Mouse (Mus musculus): ENCODE data around the gene Acaa1b.

Acaa1b gene

GRCm38 (mm10) chr9:119156278-119157201 is at the start of gene Acaa1b:
Gene Acaa1b (minus strand): TSS chr9:119157093.
- DNase-seq (ENCODE audit: low spot score in 2 of 2) = peak; percentile 85 to 88

DNA sequence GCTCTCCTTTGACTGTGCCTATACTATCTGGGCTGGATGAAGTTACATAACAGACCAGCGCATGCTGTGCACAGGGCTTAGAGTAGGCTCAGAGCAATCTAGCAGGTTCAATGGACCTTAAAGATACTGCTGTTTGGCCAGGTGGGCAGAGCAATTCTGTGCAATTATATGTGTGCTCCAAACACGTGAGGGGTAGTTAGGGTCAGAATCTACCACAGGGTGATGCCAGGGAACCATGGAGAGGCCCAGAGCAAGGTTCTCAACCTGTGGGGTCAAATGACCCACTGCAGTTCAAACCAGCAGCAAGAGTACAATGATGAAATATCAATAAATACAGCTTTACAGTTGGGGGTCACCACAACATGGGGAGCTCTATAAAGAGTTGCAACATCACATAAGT is 49.8 kb upstream of the Acaa1b start:
- no peak for DNase-seq (ENCODE audit: low spot score in 2 of 2)

DNA sequence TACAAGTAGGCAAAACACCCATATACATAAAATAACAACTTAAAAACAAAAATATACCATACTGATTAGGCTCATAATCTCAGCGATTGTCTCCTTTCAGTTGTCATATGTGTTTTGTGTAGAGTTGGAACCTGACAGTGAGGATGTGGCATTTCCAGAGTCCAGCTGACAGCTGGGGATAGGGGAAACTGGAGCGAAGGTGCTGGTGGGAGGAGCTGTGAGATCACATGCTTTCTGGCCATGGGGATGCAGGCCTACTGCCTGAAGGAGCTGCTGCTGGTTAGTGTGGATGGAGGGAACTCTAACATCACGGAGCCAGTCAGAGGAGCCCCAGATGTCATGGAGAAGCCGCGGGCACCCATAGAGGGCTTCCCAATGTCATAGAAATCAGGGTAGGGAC is 48.9 kb upstream of the Acaa1b start:
- DNase-seq (ENCODE audit: low spot score in 2 of 2) = no peak

GRCm38 (mm10) chr9:119203617-119204016 is 46.7 kb upstream of the Acaa1b start:
- DNase-seq (ENCODE audit: low spot score in 2 of 2) = no peak

- no peak for DNase-seq (ENCODE audit: low spot score in 2 of 2)
Observed at GRCm38 (mm10) chr9:119201653-119202052, 44.8 kb upstream of the Acaa1b start.

- DNase-seq (ENCODE audit: low spot score in 2 of 2) = no peak
Observed at GRCm38 (mm10) chr9:119199151-119199861, 42.4 kb upstream of the Acaa1b start.

GRCm38 (mm10) chr9:119192202-119192990 is 35.5 kb upstream of the Acaa1b start:
- peak; percentile 75 to 80 for DNase-seq (ENCODE audit: low spot score in 2 of 2)

GRCm38 (mm10) chr9:119181241-119181728 is 24.4 kb upstream of the Acaa1b start:
- DNase-seq (ENCODE audit: low spot score in 2 of 2) = peak in 1 of 2 experiments; percentile 26

DNA sequence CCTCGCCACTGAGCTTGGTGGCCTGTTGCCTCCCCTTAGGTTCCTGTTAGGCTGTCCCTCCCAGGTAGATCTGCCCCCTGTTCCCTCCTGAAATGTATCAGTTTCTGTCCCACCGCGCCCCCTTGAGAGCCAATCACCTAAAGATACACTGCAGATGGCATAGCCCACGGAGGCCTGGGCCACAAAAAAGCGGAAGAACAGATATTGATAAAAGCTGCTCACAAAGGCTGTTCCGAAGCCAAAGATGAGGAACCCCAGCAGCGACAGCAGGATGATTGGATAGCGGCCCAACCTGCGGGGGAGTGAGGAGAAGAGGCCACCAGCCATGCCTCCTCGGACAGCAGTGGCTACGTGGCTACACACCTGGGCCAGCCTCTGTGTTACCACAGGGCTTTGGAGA is 22.4 kb upstream of the Acaa1b start:
- no peak for DNase-seq (ENCODE audit: low spot score in 2 of 2)

GRCm38 (mm10) chr9:119167608-119168007 is 10.7 kb upstream of the Acaa1b start:
- no peak for DNase-seq (ENCODE audit: low spot score in 2 of 2)

DNA sequence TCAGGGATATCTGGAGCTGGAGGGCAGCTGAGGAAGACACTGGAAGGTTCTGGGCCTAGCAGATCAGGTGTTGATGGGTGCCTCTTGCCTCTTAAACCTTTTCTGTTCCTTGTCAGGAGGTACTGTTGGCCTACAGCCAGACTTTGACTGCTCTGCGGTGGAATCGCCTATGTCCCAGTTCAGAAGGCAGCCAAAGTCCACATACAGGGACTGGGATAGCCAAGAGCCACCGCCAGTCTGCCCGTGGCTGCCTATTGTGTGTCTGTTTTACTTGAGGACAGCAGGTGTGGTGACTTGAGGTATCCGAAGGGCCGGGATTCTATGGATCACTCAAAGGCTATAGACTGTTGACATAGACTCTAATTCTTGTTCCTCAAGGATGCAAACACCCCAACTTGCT is 8.7 kb upstream of the Acaa1b start:
- DNase-seq (ENCODE audit: low spot score in 2 of 2) = peak; percentile 48 to 73

DNA sequence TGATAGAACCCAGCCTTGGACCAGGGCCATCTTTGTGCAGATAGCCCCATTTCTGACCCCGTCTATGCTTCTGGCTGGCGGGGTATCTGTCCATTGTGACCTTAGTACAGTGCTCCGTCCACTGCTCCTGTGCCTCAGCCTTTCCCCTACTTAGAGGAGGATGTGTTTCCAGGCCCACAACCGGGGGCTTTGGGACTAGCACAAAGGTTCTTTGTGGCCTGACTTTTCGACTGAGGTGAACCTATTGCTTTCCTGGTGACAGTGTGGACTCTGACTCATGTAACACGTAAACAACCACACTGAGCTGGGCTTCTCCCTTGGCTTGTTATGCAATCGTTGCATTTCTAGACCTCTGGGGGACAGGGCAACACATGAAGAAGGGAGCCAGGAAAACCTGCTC is 7.8 kb upstream of the Acaa1b start:
- peak; percentile 50 to 55 for DNase-seq (ENCODE audit: low spot score in 2 of 2)

DNA sequence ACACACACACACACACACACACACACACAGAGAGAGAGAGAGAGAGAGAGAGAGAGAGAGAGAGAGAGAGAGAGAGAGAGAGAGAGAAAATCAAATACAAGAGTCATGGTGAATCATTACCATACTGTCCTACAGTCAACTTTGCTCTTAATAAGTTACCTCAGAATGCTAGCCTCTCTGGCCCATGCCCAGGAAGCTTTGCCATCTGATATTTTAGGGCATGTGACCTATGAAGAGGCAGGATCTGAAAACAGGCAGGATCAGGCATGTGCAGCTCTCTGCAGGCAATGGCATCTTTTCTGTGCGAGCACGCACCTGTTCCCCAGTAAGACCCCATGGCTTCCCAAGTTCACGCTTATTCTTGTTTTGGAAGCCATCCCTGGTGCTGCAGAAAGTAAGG is 3.8 kb upstream of the Acaa1b start:
- peak; percentile 46 to 77 for DNase-seq (ENCODE audit: low spot score in 2 of 2)

DNA sequence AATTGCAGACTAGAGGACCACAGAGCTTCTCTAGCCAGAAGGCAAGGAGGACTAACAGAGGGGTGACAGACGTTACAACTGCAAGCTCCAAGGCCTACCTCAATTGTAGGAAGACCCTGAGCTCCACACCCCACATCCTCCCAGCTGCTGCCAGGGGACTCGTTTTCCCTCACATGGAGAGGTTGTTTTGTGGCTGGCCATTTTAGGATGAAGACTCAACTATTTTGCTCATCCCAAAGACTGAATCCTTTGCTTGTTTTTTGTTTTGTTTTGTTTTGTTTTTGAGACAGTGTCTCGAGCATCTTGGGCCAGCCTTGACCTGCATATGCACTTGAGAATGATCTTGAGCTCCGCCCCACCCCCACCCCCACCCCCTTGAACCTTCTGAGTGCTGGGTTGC is 2.0 kb upstream of the Acaa1b start, which contains the start of gene Gm47289:
Gene Gm47289, plus strand, starts transcription at position 301 of the 400 bp plus-strand sequence.
- no peak for DNase-seq (ENCODE audit: low spot score in 2 of 2)

DNA sequence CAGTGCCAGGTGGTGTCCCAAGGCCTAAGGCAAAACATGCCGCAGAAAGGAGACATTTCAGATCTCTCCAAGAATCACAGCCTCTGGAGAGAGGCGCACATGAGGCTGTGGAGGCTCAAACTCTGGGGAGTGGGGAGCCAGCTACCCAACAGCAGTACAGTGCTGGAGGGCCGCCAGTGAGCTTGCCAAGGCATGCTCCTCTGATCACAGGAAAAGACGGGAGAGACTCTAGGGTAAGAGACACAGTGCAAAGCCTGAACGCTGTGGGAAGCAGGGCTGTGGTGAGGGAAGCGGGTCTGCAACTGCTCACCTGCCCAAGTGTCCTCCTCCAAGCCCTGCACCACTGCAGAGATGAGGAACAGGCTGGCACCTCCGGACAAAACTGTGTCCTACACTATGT is 1.1 kb downstream of the Acaa1b start:
- DNase-seq (ENCODE audit: low spot score in 2 of 2) = peak; percentile 45 to 65

DNA sequence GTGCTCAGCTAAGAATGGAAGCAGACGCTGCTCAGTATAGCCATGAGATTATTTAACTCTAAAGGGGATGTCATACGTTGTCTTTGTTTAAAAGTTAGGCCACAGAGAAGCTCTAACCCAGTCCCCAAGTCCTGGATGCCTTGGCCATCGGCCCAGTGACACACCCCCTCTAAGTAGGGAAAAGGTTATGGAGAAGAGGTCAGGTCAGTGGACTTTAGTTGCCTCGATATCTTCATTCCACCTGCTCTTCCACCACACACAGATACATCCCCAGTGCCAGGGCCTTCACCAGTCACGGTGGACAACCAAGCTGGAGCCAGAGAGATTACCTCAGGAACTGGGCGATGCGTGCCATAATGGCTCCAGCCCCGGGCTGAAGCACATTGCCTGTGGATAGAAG is 1.5 kb downstream of the Acaa1b start:
- no peak for DNase-seq (ENCODE audit: low spot score in 2 of 2)

GRCm38 (mm10) chr9:119151751-119152150 is 5.1 kb downstream of the Acaa1b start:
- DNase-seq (ENCODE audit: low spot score in 2 of 2) = no peak

DNA sequence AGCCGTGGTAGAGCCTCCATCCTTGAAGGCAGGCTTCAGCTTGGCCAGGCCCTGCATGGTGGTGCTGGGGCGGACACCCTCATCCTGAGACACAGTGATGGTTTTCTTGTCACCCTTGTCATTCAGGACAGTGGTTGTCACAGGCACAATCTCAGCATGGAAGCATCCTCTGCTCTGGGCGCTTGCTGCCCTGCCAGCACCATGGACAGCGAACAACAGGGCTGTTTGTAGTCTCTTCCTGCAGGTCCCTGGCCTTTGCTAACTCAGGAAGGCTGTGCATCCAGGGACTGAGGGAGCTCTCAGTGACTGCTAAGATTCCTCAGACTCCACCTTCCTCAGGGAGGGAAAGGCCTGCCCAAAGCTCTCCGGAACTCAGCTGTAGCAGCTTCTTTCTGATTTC is 7.3 kb downstream of the Acaa1b start:
- no peak for DNase-seq (ENCODE audit: low spot score in 2 of 2)

DNA sequence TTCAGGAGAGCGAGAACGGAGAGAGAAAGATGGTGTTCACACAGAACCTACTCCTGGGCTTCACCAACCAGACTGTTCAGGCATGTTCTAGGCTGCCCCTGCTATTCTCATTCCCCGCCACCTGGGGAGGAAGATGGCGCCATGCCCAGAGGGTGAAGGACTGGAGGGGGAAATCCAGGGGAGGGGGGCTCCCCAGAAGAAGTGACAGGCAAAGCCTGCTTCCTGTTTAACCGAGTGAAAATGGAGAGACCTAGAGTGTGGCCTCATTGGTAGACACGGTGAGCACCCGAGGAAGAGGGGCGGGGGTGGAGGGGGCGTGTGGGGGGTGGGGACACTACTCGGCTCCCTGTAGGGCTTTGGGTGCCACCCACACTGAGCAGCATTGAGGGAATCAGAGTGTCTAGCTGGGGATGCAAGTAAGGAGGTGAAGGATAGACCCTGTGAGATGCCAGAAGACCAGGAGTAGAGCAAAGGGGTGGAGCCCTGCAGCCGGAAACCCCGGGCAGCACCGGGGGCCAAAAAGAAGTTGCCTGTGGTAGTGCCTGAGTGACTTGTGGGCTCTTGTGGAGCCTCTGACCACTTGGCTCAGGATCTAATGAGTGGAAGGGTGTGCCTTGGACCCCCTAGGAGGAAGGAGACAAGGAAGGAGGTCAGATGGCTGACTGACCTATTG is 10.7 kb downstream of the Acaa1b start:
- no peak for DNase-seq (ENCODE audit: low spot score in 2 of 2)

DNA sequence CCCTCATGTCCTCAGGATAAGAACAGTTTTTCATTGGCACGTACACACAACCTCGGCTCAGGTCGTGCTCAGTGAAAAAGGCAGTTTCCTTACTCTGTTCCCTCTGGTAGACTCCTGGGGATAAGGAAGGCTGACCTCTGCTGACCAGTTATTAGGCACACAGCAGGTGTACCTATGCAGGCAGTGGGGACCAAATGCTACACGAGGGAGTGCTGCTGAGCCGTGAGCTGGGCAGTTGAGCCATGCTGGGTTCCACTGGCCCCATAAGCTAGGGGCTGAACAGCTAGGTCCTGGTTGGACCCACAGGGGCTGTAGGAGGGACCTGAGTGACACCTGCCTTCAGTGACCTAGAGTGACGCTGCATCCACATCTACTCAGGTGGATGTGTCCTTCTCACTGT is 11.3 kb downstream of the Acaa1b start:
- DNase-seq (ENCODE audit: low spot score in 2 of 2) = no peak

DNA sequence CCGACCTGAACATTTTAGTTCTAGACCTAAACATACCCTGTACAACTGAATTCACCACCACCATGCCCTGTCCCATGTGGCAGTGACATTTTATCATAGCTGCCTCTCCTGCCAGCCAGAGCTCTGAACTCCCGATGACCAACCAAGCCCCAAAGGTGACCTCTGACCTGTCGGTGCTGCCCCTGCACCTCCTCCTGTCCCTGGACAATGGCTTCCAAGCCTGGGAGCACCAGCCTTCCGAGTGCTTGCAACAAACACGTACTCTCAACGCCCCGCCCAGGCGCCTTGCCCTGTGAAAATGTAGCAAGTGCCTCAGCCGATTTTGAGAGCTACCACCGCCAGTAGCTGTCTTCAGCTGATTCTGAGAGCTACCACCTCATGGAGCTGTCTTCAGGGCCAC is 11.8 kb downstream of the Acaa1b start:
- no peak for DNase-seq (ENCODE audit: low spot score in 2 of 2)
